13 mouse cellular contexts compared by ENCODE assay signal in the genomic region with DNA sequence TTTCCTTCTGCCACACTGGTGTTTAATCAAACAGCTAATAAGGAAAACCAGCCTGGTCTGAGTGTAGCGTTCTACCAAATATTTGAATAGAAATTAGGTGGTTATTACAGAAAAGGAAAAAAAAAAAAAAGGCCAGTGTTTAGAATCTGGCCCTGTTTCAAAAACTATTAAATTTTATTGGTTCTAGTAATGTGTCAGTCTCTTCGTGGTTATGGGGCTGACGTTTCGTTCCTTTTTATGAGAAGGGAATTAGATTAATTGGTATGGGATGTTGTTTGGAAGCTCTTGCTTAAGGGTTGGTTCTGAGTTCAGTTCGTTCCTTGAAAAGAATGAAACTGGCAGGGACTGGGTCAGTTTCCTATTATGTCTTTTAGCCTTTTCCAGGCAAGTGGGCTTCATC.
"Had no signal": no experiment of that assay in that cellular context is flagged by ENCODE, and none has a peak within 500 bp of the region (broad histone marks: within the 10 kb centered on the region; RNA-seq: fewer than 3 reads in every experiment).

No protein-coding gene starts in this region.

- H3K36me3 ChIP-seq: midbrain, embryonic 10.5 days; midbrain, embryonic 13.5 days; neural tube, embryonic 12.5 days had no signal

- H3K27me3 ChIP-seq: midbrain, embryonic 13.5 days; neural tube, embryonic 12.5 days had no signal

- DNase-seq: lung, adult 18-20 months; lung, embryonic 14.5 days; lung, postnatal 10 days; lung, postnatal 4 days; right cerebral cortex, postnatal 14 days; thymus, adult 18-20 months; thymus, postnatal 14 days; thymus, postnatal 36 days had no signal

- ATAC-seq: midbrain, embryonic 13.5 days; midbrain, embryonic 16.5 days had no signal

- H3K4me3 ChIP-seq: midbrain, embryonic 10.5 days; midbrain, embryonic 13.5 days; neural tube, embryonic 12.5 days had no signal

- H3K4me2 ChIP-seq: lung, embryonic 14.5 days; midbrain, embryonic 13.5 days; neural tube, embryonic 12.5 days had no signal

- H3K4me1 ChIP-seq: midbrain, embryonic 10.5 days; midbrain, embryonic 13.5 days; neural tube, embryonic 12.5 days had no signal

- H3K9ac ChIP-seq: liver, embryonic 14.5 days; lung, embryonic 14.5 days; midbrain, embryonic 13.5 days; neural tube, embryonic 12.5 days had no signal

- H3K9me3 ChIP-seq: midbrain, embryonic 10.5 days; midbrain, embryonic 13.5 days; neural tube, embryonic 12.5 days had no signal

- H3K27ac ChIP-seq: liver, embryonic 14.5 days; midbrain, embryonic 10.5 days; midbrain, embryonic 13.5 days; neural tube, embryonic 12.5 days had no signal
